Mouse (Mus musculus): ENCODE data around the gene Odc1.

DNA sequence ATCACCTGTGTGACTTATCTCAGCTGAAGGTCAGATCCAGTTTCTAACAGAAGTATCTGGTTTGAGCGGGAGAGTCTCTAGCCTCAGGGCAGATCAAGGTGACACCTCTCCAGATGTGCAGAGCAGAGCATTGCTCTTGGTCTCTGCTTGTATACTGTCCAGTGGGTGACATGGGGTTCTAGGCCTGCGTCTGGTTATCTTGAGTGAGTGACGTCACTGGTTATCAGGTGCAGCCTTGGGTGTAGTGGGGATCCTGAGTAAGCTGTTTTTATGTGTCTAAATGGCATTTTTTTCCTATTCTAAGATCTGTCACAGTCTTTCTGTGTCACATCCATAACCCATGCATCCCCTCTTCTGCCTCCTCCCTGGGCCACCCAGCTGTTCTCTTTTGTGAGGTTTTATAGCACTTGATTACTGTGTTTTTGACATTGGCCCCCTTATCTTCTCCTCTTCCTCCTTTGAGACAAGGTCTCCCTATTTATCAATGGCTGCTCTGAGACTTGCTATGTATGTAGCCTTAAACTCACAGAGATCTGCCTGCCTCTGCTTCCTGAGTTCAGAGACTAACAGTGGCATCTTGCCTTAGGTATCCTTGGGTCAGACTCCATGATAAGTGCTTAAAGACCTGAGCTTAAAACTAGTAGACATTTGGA is 20.9 kb downstream of the Odc1 start:
- no peak for TF ChIP-seq CTCF (conservative IDR thresholded peaks at IDR 0.05 in 1 of 2, IDR thresholded peaks at IDR 0.05 in 1 of 2; ENCODE audit: low read depth in 2 of 2, low read length in 2 of 2)
- no peak for TF ChIP-seq RAD21 (IDR thresholded peaks at IDR 0.05; ENCODE audit: low read depth, low read length)
- TF ChIP-seq MXI1 (IDR thresholded peaks at IDR 0.05; ENCODE audit: low read depth, low read length), result no peak
- no peak for TF ChIP-seq BHLHE40 (IDR thresholded peaks at IDR 0.05; ENCODE audit: low read depth, low read length)
- no peak for TF ChIP-seq MYC (IDR thresholded peaks at IDR 0.05; ENCODE audit: low read depth, low read length)
- no peak for TF ChIP-seq POLR2A (IDR thresholded peaks at IDR 0.05; ENCODE audit: low read depth, low read length)
- TF ChIP-seq EP300 (IDR thresholded peaks at IDR 0.05; ENCODE audit: low read length), result no peak
- TF ChIP-seq POLR2AphosphoS2 (IDR thresholded peaks at IDR 0.05; ENCODE audit: low read depth, low read length), result no peak
- no peak for TF ChIP-seq E2F4 (IDR thresholded peaks at IDR 0.05; ENCODE audit: insufficient replicate concordance, low read depth, low read length)
- TF ChIP-seq MAFK (IDR thresholded peaks at IDR 0.05; ENCODE audit: insufficient replicate concordance, low read length), result no peak
- no peak for TF ChIP-seq SMC3 (IDR thresholded peaks at IDR 0.05; ENCODE audit: low read depth, low read length)
- no peak for TF ChIP-seq ZNF384 (IDR thresholded peaks at IDR 0.05; ENCODE audit: low read depth, low read length)
